Mouse (Mus musculus) E14TG2a.4 (cell line): ENCODE data around the gene Kcnn4.

ENCODE experiments used
- CTCF ChIP-seq: conservative IDR thresholded peaks from 2 replicates; pipeline ENCODE4 v1.5.1; 2014; ENCODE audit warnings: low read length
- NANOG ChIP-seq: IDR thresholded peaks from 2 replicates; pipeline ENCODE4 v1.6.1; 2014; ENCODE audit warnings: borderline replicate concordance, low read length, mixed read lengths

DNA sequence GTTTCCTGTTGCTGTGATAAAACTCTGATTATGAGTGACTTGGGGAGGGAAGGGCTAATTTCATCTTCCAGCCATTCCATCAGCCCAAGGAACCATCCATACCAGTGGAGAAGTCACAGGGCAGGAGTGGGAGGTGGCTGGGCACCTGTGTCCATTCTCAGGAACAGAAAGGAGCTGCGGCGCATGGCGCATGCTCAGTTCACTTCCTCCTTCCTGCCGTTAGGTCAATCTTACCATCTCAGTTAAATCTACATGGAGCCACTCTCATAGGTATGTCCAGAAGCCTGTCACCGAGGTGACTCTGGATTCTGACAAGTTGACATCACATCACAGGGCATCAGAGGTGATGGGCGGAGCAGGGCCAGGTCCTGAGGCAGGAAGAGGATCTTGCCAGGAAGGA lies 14.4 kb upstream of the Kcnn4 start:
- no peak for TF ChIP-seq CTCF
- no peak for TF ChIP-seq NANOG
